Mouse (Mus musculus) stomach, embryonic 15.5 days (tissue): ENCODE results near the gene Rps27l. TPM values are rescaled to one million over a fixed set of nuclear protein-coding genes. Genes with fewer than 3 reads are reported as not detected.

ENCODE experiments used
- ATAC-seq: fragments of 200-750 bp; cut with Nextera tagmentation; 2 replicates; pipeline ENCODE4 v1.8.0; 2017; ENCODE audit warnings: low read depth, moderate number of reproducible peaks, moderate TSS enrichment; ENCODE audit not compliant: insufficient read depth, low FRiP score
- H3K27ac ChIP-seq: fragments of 300-500 bp; sonication (generic); 2 replicates; pipeline ENCODE4 v1.5.1; 2015; ENCODE audit warnings: mild to moderate bottlenecking, inconsistent platforms
- H3K27me3 ChIP-seq: fragments of 300-500 bp; sonication (generic); replicated peaks from 2 replicates; pipeline ENCODE4 v1.6.1; 2015; ENCODE audit warnings: inconsistent platforms
- H3K36me3 ChIP-seq: fragments of 300-500 bp; sonication (generic); 2 replicates; pipeline ENCODE4 v1.6.1; 2015; ENCODE audit warnings: inconsistent platforms
- H3K4me1 ChIP-seq: fragments of 300-500 bp; sonication (generic); 2 replicates; pipeline ENCODE4 v1.6.1; 2015; ENCODE audit warnings: inconsistent platforms
- H3K4me2 ChIP-seq: fragments of 300-500 bp; sonication (generic); 2 replicates; pipeline ENCODE4 v1.6.1; 2015; ENCODE audit warnings: mild to moderate bottlenecking, inconsistent platforms
- H3K4me3 ChIP-seq: fragments of 300-500 bp; sonication (generic); replicated peaks from 2 replicates; pipeline ENCODE4 v1.5.1; 2015; ENCODE audit warnings: inconsistent platforms
- H3K9ac ChIP-seq: fragments of 300-500 bp; sonication (generic); 2 replicates; pipeline ENCODE4 v1.6.1; 2015; ENCODE audit warnings: inconsistent platforms
- H3K9me3 ChIP-seq: fragments of 300-500 bp; sonication (generic); 2 replicates; pipeline ENCODE4 v1.6.1; 2016; ENCODE audit warnings: inconsistent platforms
- WGBS: fragments of 180-500 bp; shearing (Covaris S2); methylation state at CpG from one replicate; pipeline ENCODE4 v1.1.7; 2015; 5-methylcytosine and 5-hydroxymethylcytosine counted together
- polyA plus RNA-seq: library from polyadenylated mRNA; unstranded; fragments of >200 nt; fragmentation: Nextera tagmentation; extraction: Ambion mirVana; gene quantifications from 2 replicates; pipeline ENCODE4 v1.2.1, GENCODE M21; 2015

Gene Rps27l
- polyA plus RNA-seq, 1 experiment from 2014 or later, result 840 TPM

DNA sequence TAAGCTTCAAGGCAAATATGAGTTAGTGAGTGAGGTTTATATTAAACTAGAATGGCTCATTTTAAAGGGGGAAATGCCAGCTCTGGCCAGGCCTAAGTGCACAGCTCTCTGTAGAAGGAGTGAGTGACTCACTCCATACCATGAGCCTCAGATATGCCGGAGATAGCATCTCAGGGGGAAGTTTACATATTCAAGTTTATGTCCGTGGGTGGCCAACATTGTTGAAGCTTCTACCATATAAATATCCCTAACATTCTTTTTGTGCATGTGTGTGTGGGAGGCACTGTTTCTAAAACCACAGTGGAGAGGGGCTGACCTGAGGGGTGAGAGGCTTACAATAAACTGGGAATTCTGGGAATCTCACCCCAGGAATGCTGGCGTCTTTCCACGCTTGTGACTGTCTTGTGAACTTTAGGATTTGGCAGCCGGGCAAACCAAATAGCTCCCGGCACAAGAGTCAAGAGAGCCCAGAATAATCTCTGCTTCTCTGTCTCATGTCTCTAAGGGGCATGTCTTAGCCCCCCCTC lies 43.1 kb downstream of the Rps27l start:
- Histone ChIP-seq H3K9ac (no peak overlapping the region), H3K4me1 (peaks cover 30% of the 10 kb centered on the region), H3K36me3 (no peaks in the 10 kb centered on the region), H3K9me3 (no peaks in the 10 kb centered on the region), H3K4me3 (no peak overlapping the region), H3K27ac (peak overlapping the region; percentile 94), H3K27me3 (no peaks in the 10 kb centered on the region), H3K4me2 (peak overlapping the region; percentile 16; the same call in 1 of the 2 replicates)
- 5% methylated on average over 6 of the region's 6 CpGs for WGBS
- peak; percentile 71 for ATAC-seq

- no peak for ATAC-seq
- no peak overlapping the region for H3K9ac ChIP-seq
- H3K4me3 ChIP-seq, result no peak overlapping the region
- H3K27me3 ChIP-seq, result no peaks in the 10 kb centered on the region
- no peak overlapping the region for H3K4me2 ChIP-seq
- peaks cover 30% of the 10 kb centered on the region for H3K4me1 ChIP-seq
- H3K27ac ChIP-seq, result peak overlapping the region; percentile 94
- no peaks in the 10 kb centered on the region for H3K36me3 ChIP-seq
- 44% methylated on average over 6 of the region's 6 CpGs for WGBS
- no peaks in the 10 kb centered on the region for H3K9me3 ChIP-seq
Measured at GRCm38 (mm10) chr9:66989581-66989980, 43.7 kb downstream of the Rps27l start.

- 76% methylated on average over 5 of the region's 5 CpGs for WGBS
- peaks cover 30% of the 10 kb centered on the region for H3K4me1 ChIP-seq
- H3K36me3 ChIP-seq, result no peaks in the 10 kb centered on the region
- no peak overlapping the region for H3K9ac ChIP-seq
- ATAC-seq, result no peak
- no peaks in the 10 kb centered on the region for H3K27me3 ChIP-seq
- H3K4me3 ChIP-seq, result no peak overlapping the region
- no peaks in the 10 kb centered on the region for H3K9me3 ChIP-seq
- peak overlapping the region; percentile 94 for H3K27ac ChIP-seq
- H3K4me2 ChIP-seq, result no peak overlapping the region
Measured at GRCm38 (mm10) chr9:66990046-66990445, 44.2 kb downstream of the Rps27l start.

DNA sequence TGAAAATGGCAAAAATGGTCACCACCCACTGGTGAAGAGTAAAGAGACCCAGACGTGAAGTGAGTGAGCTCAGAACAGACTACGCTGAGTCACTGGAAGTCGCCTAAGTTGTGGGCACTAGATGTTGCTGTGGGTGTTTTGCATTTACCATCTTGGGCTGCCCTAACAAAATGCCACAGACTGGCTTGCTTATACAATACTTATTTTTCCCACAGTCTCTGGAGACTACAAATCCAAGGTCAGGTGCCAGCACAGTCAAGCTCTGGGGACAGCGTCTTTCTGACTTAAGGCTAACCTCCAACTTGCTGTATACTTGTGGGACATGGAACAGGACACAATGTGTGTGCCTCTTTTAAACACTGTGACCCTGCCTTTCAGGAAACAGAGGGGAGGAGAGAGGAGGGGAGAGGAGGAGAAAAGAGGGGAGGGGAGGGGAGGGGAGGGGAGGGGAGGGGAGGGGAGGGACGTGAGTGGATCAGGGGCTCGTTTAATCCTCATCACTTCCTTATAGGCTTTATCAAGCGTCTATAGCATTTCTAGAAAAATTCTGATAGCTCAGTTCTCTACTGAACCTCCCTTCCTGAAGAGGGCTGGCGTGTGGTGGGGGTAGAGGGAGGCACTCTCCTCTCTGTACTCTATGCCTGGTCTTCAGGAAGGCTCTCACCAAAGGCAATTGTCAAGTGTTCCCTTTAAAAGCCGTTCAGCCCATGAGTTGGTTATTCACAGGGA lies 45.3 kb downstream of the Rps27l start:
- H3K27me3 ChIP-seq, result no peaks in the 10 kb centered on the region
- no peak for ATAC-seq
- no peak overlapping the region for H3K27ac ChIP-seq
- H3K36me3 ChIP-seq, result no peaks in the 10 kb centered on the region
- H3K4me3 ChIP-seq, result no peak overlapping the region
- H3K9me3 ChIP-seq, result no peaks in the 10 kb centered on the region
- H3K9ac ChIP-seq, result no peak overlapping the region
- no peak overlapping the region for H3K4me2 ChIP-seq
- WGBS, result 61% methylated on average over 9 of the region's 9 CpGs
- peaks cover 30% of the 10 kb centered on the region for H3K4me1 ChIP-seq

GRCm38 (mm10) chr9:66991750-66992410 lies 46.0 kb downstream of the Rps27l start:
- Histone ChIP-seq H3K4me3 (no peak overlapping the region), H3K36me3 (no peaks in the 10 kb centered on the region), H3K27ac (no peak overlapping the region), H3K4me2 (no peak overlapping the region), H3K4me1 (peaks cover 30% of the 10 kb centered on the region), H3K9me3 (no peaks in the 10 kb centered on the region), H3K27me3 (no peaks in the 10 kb centered on the region), H3K9ac (no peak overlapping the region)
- 64% methylated on average over 8 of the region's 8 CpGs for WGBS
- no peak for ATAC-seq

Other genes starting within 250 kb of the Rps27l start
- gene Car12, start 232.4 kb upstream of the Rps27l start, polyA plus RNA-seq, result 10.0 and 13.0 TPM in 2 replicates
- gene Aph1b, start 150.6 kb upstream of the Rps27l start, polyA plus RNA-seq, result 8.4 and 9.1 TPM in 2 replicates
- gene Gm10647, start 149.0 kb upstream of the Rps27l start, polyA plus RNA-seq, result 0.80 and 1.0 TPM in 2 replicates
- gene Aph1c, start 111.4 kb upstream of the Rps27l start, polyA plus RNA-seq, result 5.1 and 5.7 TPM in 2 replicates
- gene Rab8b, start 26.4 kb upstream of the Rps27l start, polyA plus RNA-seq, result 24.8 and 25.0 TPM in 2 replicates
- 9.5 and 10.5 TPM in 2 replicates for gene Lactb, start 29.4 kb downstream of the Rps27l start, polyA plus RNA-seq
- gene Tpm1, start 103.3 kb downstream of the Rps27l start, polyA plus RNA-seq, result 1,038 and 1,102 TPM in 2 replicates